Mouse (Mus musculus) monocyte, adult 5-6 weeks (primary cell): ENCODE measurements at regions not wholly inside any gene's neighbourhood (a gene's known extent, or its start where the extent isn't known, plus 50 kb on each side); places are given as distances from the start of the nearest gene placed in this dataset.

Experiments
- ATAC-seq: fragments of 153-309, 156-312 bp; replicated peaks from 2 replicates; pipeline ENCODE4 v1.8.0; 2017; ENCODE audit warnings: mild to moderate bottlenecking; ENCODE audit not compliant: low TSS enrichment, insufficient number of reproducible peaks, severe bottlenecking, poor library complexity, low FRiP score

- no peak for ATAC-seq
These were observed 191.9 kb upstream of the Dkk2 start for GRCm38 (mm10) chr3:131893061-131893804.

- no peak for ATAC-seq
These were observed 190.0 kb upstream of the Dkk2 start for GRCm38 (mm10) chr3:131895057-131895456.

GRCm38 (mm10) chr3:131913534-131913933 lies 171.6 kb upstream of the Dkk2 start:
- ATAC-seq, result no peak

GRCm38 (mm10) chr3:131914372-131914771 lies 170.7 kb upstream of the Dkk2 start:
- no peak for ATAC-seq

GRCm38 (mm10) chr3:131914997-131915396 lies 170.1 kb upstream of the Dkk2 start:
- ATAC-seq, result no peak

- no peak for ATAC-seq
These were observed 167.2 kb upstream of the Dkk2 start for GRCm38 (mm10) chr3:131917734-131918534.

GRCm38 (mm10) chr3:131919476-131919875 lies 165.6 kb upstream of the Dkk2 start:
- ATAC-seq, result no peak

GRCm38 (mm10) chr3:131921161-131921560 lies 163.9 kb upstream of the Dkk2 start:
- no peak for ATAC-seq

- no peak for ATAC-seq
These were observed 162.4 kb upstream of the Dkk2 start for GRCm38 (mm10) chr3:131922733-131923132.

- no peak for ATAC-seq
These were observed 144.2 kb upstream of the Dkk2 start for GRCm38 (mm10) chr3:131940896-131941295.

GRCm38 (mm10) chr3:131941961-131942753 lies 142.9 kb upstream of the Dkk2 start:
- ATAC-seq, result no peak

GRCm38 (mm10) chr3:131943436-131943835 lies 141.7 kb upstream of the Dkk2 start:
- no peak for ATAC-seq

- ATAC-seq, result no peak
These were observed 129.3 kb upstream of the Dkk2 start for GRCm38 (mm10) chr3:131955771-131956170.

GRCm38 (mm10) chr3:131960636-131961035 lies 124.5 kb upstream of the Dkk2 start:
- ATAC-seq, result no peak

- no peak for ATAC-seq
These were observed 123.5 kb upstream of the Dkk2 start for GRCm38 (mm10) chr3:131961571-131961970.

GRCm38 (mm10) chr3:131962870-131963269 lies 122.2 kb upstream of the Dkk2 start:
- no peak for ATAC-seq

- no peak for ATAC-seq
These were observed 120.1 kb upstream of the Dkk2 start for GRCm38 (mm10) chr3:131964952-131965351.

- no peak for ATAC-seq
These were observed 119.5 kb upstream of the Dkk2 start for GRCm38 (mm10) chr3:131965456-131966160.

- no peak for ATAC-seq
These were observed 117.8 kb upstream of the Dkk2 start for GRCm38 (mm10) chr3:131967288-131967687.
